Mouse (Mus musculus) heart, postnatal 25 days (tissue): Measurements from ENCODE around the gene Wwox. TPM values are rescaled to one million over a fixed set of nuclear protein-coding genes. Genes with fewer than 3 reads are reported as not detected.
A peak's percentile ranks its signal among the peaks of the same experiment; 100 is the strongest.

Experiments used
- DNase-seq: peaks from one replicate; pipeline ENCODE4 v3.0.0; 2022; ENCODE audit warnings: low spot score
- intact Hi-C: fragments of 180-260 bp; cut with DNase I; formaldehyde crosslinking; loops from one replicate; pipeline ENCODE4 v1.15.1; 2025
- total RNA-seq, 2 experiments: library from RNA; stranded (reverse); gene quantifications; 2 replicates each; pipeline ENCODE4 v1.2.3; 2021

Gene Wwox
- total RNA-seq, 2 experiments from 2014 or later, result 3.9 to 4.0 TPM

DNA sequence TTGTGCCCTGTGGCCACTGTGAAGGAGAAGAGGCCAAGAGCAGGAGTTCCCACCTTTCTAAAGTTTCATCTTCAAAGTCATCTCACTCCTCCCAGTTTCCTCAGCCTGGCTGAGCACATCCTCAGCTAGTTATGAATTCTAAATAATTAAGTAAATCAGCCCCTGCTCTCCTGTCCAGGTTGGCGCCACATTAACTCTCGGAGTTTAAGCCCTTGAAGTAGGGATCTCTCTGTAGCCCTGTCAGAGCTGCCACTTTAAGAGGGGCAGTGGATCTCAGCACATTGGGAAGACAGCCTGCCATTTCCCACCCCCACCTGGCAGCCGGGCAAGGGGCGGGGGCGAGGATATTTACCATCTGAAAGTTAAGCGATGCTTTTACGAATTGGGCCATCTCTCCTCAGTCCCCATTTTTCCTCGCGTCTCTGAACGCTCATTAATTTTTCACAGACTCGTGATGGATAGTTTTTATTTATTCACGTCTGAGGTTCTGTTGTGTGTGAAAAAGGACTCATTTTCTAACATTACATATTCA, 150.9 kb downstream of the Wwox start:
- intact Hi-C loops, result no loop called here
- DNase-seq, result no peak

- DNase-seq, result peak; percentile 16
- intact Hi-C loops, result no loop called here
Measured at GRCm38 (mm10) chr8:114591296-114592280, 152.1 kb downstream of the Wwox start.

DNA sequence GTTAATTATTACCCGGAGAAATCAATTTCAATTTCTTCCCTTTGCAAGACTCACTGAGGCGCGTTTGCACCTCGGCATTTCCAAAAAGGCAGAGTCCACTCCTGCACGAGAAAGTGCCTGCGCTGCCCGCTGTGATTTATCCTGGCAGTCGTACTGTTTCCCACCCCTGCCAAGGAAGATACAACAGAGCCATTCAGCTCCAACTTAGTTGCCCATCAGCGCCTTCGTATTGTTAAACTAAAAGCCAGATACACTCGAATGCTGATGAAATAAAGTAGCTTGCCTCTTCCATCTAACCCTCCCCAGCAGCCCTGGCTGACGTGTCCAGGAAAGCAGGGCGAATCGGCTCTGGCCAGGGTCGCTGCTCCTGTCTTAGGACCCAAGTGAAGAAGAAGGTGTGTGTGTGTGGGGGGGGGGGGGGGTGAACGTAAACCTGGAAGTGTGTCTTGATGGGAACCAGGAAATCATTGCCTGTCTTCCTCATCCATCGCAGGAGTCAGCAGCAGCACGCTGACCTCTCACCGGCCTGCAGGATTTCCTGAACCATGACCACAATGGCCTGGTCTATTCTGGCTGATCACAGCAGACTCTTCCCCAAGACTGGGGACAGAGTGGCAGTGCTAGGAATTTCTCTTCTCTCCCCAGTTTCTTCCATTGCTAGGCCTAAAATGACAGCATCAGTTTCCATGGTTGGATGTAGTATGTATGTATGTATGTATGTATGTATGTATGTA, 154.1 kb downstream of the Wwox start:
- intact Hi-C loops, result no loop called here
- DNase-seq, result no peak

- intact Hi-C loops, result no loop called here
- DNase-seq, result no peak
Measured at GRCm38 (mm10) chr8:114594811-114595210, 155.4 kb downstream of the Wwox start.

DNA sequence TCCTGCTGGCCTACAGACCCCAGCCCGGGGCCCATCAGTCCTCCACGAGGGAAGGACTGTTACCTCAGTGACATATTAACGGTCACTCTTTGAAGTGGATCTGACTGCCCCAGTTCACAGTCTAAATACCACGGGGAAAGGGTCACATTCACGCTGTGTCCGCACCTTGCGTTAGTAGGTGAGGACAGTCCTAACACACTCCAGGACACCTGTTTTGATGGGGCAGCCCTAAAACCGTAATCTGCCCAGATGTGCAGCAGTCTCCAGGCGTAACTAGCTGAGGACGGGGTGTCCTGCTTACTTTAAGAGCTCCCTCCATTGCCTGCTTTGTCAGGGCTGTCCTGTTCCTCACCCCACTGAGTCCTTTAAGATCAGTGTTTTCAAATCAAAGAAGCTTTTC, 160.1 kb downstream of the Wwox start:
- intact Hi-C loops, result no loop called here

DNA sequence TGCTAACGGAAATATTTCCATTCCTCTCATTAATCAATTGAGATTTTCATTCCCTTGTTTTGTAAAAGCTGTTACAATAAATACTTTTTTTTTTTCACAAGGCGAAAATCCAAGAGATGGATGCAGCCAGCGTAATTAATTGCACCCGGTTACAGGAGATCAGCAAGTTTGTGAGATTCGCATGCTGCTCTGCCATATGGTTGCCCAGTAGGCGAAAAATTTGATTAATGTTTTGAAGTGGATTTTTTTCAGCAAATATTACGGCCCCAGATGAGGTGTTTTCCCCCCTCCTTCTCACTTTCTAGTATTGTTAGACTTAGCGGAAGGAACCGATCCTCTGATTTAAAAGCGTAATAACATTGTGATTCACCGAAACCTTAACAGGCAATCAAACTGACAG, 160.7 kb downstream of the Wwox start:
- DNase-seq, result no peak
- intact Hi-C loops, result no loop called here

More for the DNA sequence above, 160.1 kb downstream of the Wwox start:
- no peak for DNase-seq

DNA sequence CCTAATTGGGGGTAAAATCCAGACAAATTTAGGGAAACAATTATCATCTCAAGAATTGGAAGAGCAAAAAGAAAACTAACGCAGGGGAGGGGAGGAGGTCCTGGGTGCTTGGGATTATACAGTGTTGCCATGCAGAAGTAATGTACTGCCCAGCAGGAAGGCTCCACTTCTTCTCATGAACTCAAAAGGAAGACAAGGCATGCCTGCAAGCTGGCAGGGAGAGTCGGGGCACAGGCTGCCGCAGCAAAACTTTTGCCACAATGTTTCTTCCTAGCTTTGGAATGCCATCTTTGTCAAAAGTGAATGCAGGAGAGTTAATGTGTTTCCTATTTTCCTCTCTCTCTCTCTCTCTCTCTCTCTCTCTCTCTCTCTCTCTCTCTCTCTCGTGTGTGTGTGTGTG, 163.6 kb downstream of the Wwox start:
- no peak for DNase-seq
- intact Hi-C loops, result no loop called here

DNA sequence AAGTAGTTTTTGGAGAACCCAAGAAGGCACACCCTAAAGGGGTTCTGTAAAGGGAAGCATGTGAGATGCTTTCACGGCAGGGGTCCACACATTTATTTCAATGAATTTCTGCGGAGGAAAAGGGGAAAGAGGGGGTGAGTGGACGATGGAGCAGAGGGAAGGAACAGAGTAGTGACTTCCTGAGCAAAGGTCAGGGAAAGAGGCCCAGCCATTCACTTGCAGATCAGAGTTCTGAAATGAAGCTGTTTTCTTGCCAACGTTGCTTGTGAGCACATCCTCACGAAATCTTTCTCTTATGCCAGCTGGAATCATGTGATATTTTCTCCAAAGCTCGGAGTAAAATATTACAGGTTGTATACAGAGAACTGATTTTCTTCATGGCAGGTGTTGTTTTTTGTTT, 164.1 kb downstream of the Wwox start:
- intact Hi-C loops, result no loop called here
- no peak for DNase-seq

DNA sequence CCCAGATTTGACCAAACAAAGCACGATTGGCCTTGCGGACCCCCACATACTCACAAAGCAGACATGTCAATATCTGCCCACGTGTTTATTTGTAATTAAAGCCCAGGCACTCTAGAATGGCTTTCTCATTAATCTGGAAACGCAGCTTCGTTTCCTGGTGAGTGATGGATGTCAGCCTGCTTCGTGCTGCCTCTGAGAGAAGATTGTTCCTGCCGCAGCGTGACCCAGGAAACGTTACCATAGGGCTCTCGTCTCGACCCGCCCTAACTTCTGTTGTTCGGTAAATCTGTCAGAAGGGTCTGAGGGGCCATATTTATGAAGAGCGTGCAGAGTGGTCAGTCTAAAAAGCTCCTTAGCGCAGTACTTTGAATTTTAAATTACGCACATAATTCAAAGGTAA, 164.9 kb downstream of the Wwox start:
- no peak for DNase-seq

GRCm38 (mm10) chr8:114605651-114606050, 166.2 kb downstream of the Wwox start:
- DNase-seq, result no peak
- intact Hi-C loops, result no loop called here

More for the DNA sequence above, 164.9 kb downstream of the Wwox start:
- intact Hi-C loops, result no loop called here

DNA sequence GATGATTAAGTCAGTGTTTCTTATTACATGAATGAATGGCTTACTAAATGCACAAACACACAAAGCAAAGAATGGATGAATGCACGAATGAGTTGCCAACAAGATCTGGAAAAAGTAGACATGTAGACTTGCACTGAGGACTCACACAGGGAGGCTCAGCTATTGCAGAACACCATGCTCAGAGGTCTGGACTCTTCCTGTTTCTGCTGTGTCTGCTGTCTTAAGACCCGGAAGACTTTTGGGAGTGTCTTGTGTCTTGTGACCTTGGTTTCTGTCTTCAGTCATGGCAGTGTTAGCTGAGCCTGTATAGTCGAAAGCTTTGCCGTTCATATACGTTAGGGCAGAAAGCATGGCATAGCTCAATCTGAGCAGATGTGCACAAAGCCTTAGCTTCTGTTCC, 169.9 kb downstream of the Wwox start:
- intact Hi-C loops, result no loop called here
- DNase-seq, result no peak

- no peak for DNase-seq
- intact Hi-C loops, result no loop called here
Measured at GRCm38 (mm10) chr8:114611075-114611474, 171.6 kb downstream of the Wwox start.

GRCm38 (mm10) chr8:114612091-114612490, 172.6 kb downstream of the Wwox start:
- intact Hi-C loops, result no loop called here
- no peak for DNase-seq

GRCm38 (mm10) chr8:114615413-114615812, 176.0 kb downstream of the Wwox start:
- no peak for DNase-seq
- intact Hi-C loops, result no loop called here

GRCm38 (mm10) chr8:114615908-114616307, 176.5 kb downstream of the Wwox start:
- intact Hi-C loops, result no loop called here
- DNase-seq, result no peak

DNA sequence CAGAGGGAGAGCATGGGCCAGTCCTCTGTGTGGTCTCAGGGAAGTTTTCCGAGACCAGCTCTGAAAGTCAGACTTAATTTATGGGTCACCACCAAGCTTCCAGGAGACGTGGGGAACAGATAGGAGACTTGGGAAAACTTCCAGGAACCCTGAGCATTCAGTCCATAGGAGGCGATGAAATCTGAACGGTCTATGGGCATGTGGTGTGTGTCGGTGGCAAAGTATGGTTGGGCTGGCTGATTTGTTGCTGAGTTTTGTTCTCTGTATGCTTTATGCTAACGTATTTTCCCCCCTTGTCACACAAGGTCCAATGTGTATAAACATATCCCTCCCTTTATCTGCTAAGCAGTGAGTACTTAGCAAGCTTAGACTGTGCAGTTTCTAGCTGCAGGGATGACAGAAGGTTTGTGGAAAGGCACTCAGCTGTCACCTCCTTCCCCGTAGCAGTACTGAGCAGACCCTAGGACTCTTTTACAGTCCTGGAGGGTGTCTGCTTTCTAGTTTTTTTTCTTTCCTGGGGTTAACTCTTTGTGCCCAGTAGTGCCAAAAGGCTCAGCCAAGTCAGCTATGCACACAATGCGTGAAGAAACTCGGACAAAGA, 179.6 kb downstream of the Wwox start:
- intact Hi-C loops, result no loop called here
- no peak for DNase-seq

DNA sequence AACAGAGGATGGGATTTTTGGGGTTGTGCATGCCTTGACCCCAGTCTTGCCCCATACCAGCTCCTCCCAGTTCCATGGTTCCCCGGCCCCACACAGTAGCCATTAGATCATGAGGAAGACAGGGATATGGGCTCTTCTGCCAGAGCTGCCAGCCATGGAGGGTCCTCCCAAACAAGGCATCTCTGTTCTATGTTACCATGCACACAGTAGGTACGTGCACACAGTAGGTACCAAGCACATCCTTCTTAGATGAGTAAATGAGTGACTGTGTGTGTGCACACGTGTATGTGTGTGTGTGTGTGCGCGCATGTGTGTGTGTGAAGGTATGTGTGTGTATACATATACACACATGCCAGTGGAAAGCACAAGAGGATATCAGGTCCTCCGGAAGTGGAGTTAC, 185.9 kb downstream of the Wwox start:
- no peak for DNase-seq
- intact Hi-C loops, result no loop called here

DNA sequence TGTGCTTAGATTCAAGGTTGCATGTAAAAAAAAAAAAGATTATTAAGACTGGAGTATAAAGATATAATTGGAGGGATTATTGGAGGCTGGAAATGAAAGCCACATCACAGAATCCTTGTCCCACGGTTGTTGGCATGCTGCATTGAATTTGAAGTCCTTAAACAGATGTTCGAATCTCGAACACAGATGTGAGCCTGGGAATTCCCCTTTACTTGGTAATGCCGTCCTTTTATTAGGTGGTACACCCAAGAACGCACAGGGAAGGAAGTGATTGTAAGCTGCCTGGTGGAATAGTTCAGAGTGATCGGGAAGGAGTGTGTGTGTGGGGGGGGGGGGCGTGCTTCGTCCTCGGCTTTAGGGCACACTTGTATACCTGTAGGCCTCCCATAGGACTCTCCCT, 187.4 kb downstream of the Wwox start:
- intact Hi-C loops, result no loop called here
- DNase-seq, result no peak

DNA sequence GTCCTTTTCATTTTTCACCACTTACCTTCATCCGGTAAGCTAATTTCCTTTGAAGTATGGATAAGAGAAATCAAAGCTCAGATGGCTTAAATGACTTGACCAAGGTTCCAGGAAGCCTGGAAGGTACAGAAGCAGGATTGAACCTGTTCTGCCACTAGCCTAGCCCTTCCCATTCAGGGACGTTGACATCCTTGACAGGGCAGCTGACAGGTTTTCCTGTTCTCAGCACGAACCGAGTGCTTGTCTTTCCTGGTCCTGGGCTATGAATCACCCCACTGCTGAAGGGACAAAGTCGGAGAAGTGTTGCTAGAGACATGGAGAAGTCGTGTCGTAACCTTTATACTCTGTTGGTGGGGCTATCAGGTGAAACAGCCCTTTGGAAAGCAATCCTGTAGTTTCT, 190.3 kb downstream of the Wwox start:
- intact Hi-C loops, result no loop called here

DNA sequence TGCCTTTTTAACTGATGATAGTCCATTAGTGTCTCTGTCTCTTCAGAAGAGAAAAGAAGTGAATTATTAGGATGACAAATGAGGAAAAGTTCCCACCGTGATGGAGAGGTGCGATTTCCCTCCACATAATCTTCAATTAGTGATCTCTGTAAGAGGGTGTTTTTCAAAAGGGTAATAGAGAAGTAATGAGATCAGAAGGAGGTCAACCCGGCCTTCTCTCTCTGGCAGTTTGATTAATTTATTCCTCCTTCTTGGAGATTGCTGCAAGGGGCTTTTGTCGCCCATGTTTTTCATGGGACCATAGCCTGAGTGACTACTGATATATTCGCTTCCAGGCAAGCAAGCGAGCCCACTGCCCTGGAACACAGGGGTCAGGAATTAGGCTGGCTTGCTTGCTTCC, 191.6 kb downstream of the Wwox start:
- intact Hi-C loops, result no loop called here
- DNase-seq, result no peak

More for the DNA sequence above, 190.3 kb downstream of the Wwox start:
- DNase-seq, result no peak
